ENCODE assay signal across 8 mouse cellular contexts in genomic region chr9:65347112-65347850, GRCm38 (mm10). TPM values are rescaled to one million over a fixed set of nuclear protein-coding genes. Genes with fewer than 3 reads are reported as not detected.
A peak's percentile ranks its signal among the peaks of the same experiment; 100 is the strongest.
DNase-seq lines count a peak whose midpoint lies in the region; ATAC-seq and TF ChIP-seq lines count a peak whose summit lies in the region.

No protein-coding gene starts in this region.

- H3K4me1 ChIP-seq in lung, postnatal 0 days (ENCODE audit: insufficient read depth, low read depth, low read length) = peaks cover 10% of the 10 kb centered on the region
- H3K4me1 ChIP-seq in embryonic facial prominence, embryonic 15.5 days = peaks cover 12% of the 10 kb centered on the region
- peaks cover 18% of the 10 kb centered on the region for H3K4me1 ChIP-seq in limb, embryonic 10.5 days

- peak; percentile 22 for DNase-seq in lung, postnatal 0 days (ENCODE audit: low spot score)
- DNase-seq in lung, postnatal 4 days = no peak
- DNase-seq in limb, embryonic 10.5 days (ENCODE audit: low spot score) = no peak
- peak; percentile 27 for DNase-seq in skeletal muscle tissue, adult 2 months (ENCODE audit: low read depth, low spot score)
- no peak for DNase-seq in right cerebral cortex, postnatal 4 days
- DNase-seq in natural killer cell, adult 2 months (ENCODE audit: low spot score in 2 of 2) = no peak
- DNase-seq in cerebellum, postnatal 10 days = no peak

- no peak for TF ChIP-seq CTCF in lung, postnatal 0 days (IDR thresholded peaks at IDR 0.05)

- ATAC-seq in lung, postnatal 0 days = no peak
- ATAC-seq in embryonic facial prominence, embryonic 15.5 days (ENCODE audit: insufficient number of reproducible peaks, low FRiP score, low TSS enrichment, low read depth) = no peak

- no peak for TF ChIP-seq EP300 in lung, postnatal 0 days (IDR thresholded peaks at IDR 0.05)

- H3K4me3 ChIP-seq in lung, postnatal 0 days (ENCODE audit: low read depth, low read length) = peak overlapping the region; percentile 93
- H3K4me3 ChIP-seq in embryonic facial prominence, embryonic 15.5 days (replicated peaks) = peak overlapping the region; percentile 96
- H3K4me3 ChIP-seq in limb, embryonic 10.5 days = peak overlapping the region; percentile 95

- no peaks in the 10 kb centered on the region for H3K27me3 ChIP-seq in lung, postnatal 0 days (replicated peaks; ENCODE audit: insufficient read depth, low read length)
- H3K27me3 ChIP-seq in embryonic facial prominence, embryonic 15.5 days = no peaks in the 10 kb centered on the region
- no peaks in the 10 kb centered on the region for H3K27me3 ChIP-seq in limb, embryonic 10.5 days (ENCODE audit: low read depth, poor library complexity, severe bottlenecking)

- peak overlapping the region; percentile 98 for H3K27ac ChIP-seq in lung, postnatal 0 days (ENCODE audit: low read length)
- peak overlapping the region; percentile 96 for H3K27ac ChIP-seq in embryonic facial prominence, embryonic 15.5 days (replicated peaks)
- H3K27ac ChIP-seq in limb, embryonic 10.5 days = peak overlapping the region; percentile 92

- no peaks in the 10 kb centered on the region for H3K36me3 ChIP-seq in lung, postnatal 0 days (ENCODE audit: insufficient read depth, low read length)
- no peaks in the 10 kb centered on the region for H3K36me3 ChIP-seq in embryonic facial prominence, embryonic 15.5 days
- no peaks in the 10 kb centered on the region for H3K36me3 ChIP-seq in limb, embryonic 10.5 days

- WGBS in lung, postnatal 0 days = 31% methylated on average over 8 of the region's 8 CpGs
- WGBS in embryonic facial prominence, embryonic 15.5 days = 38% methylated on average over 8 of the region's 8 CpGs
- WGBS in limb, embryonic 10.5 days = 48% methylated on average over 8 of the region's 8 CpGs

- peak overlapping the region; percentile 96 for H3K9ac ChIP-seq in lung, postnatal 0 days (replicated peaks; ENCODE audit: low read depth)
- peak overlapping the region; percentile 99 for H3K9ac ChIP-seq in embryonic facial prominence, embryonic 15.5 days

- H3K9me3 ChIP-seq in lung, postnatal 0 days (ENCODE audit: low read length) = no peaks in the 10 kb centered on the region
- no peaks in the 10 kb centered on the region for H3K9me3 ChIP-seq in embryonic facial prominence, embryonic 15.5 days (replicated peaks)
- 0 out of 2 replicates have a peak, but pooled peaks cover 2% of the 10 kb centered on the region for H3K9me3 ChIP-seq in limb, embryonic 10.5 days (replicated peaks)

- H3K4me2 ChIP-seq in lung, postnatal 0 days (replicated peaks; ENCODE audit: low read depth, low read length) = peak overlapping the region; percentile 91
- H3K4me2 ChIP-seq in embryonic facial prominence, embryonic 15.5 days (replicated peaks) = peak overlapping the region; percentile 85

RNA-seq across cellular contexts. Expression of gene Pdcd7, which starts 1.4 kb away (rescaled TPM):
- 8.6 and 8.7 TPM in 2 replicates for polyA plus RNA-seq in lung, postnatal 0 days (2015; fragmentation: Nextera tagmentation; extraction: Ambion mirVana)
- polyA plus RNA-seq in embryonic facial prominence, embryonic 15.5 days (2015; fragmentation: Nextera tagmentation; extraction: Ambion mirVana) = 10.9 and 11.4 TPM in 2 replicates
- 10.4 and 11.9 TPM in 2 replicates for polyA plus RNA-seq in limb, embryonic 10.5 days (2016; fragmentation: Nextera tagmentation; extraction: Ambion mirVana)

RNA-seq across cellular contexts. Expression of gene Ubap1l, which starts 13.6 kb away (rescaled TPM):
- 0.33 and 0.40 TPM in 2 replicates for polyA plus RNA-seq in lung, postnatal 0 days (2015; fragmentation: Nextera tagmentation; extraction: Ambion mirVana)
- polyA plus RNA-seq in embryonic facial prominence, embryonic 15.5 days (2015; fragmentation: Nextera tagmentation; extraction: Ambion mirVana) = 0.25 TPM in 1 of 2 replicates, not detected in the other
- polyA plus RNA-seq in limb, embryonic 10.5 days (2016; fragmentation: Nextera tagmentation; extraction: Ambion mirVana) = 0.30 and 0.38 TPM in 2 replicates

RNA-seq across cellular contexts. Expression of gene Kbtbd13, which starts 44.2 kb away (rescaled TPM):
- polyA plus RNA-seq in lung, postnatal 0 days (2015; fragmentation: Nextera tagmentation; extraction: Ambion mirVana) = 2.4 and 2.9 TPM in 2 replicates
- 1.2 and 1.5 TPM in 2 replicates for polyA plus RNA-seq in embryonic facial prominence, embryonic 15.5 days (2015; fragmentation: Nextera tagmentation; extraction: Ambion mirVana)
- 0.83 and 1.0 TPM in 2 replicates for polyA plus RNA-seq in limb, embryonic 10.5 days (2016; fragmentation: Nextera tagmentation; extraction: Ambion mirVana)

RNA-seq across cellular contexts. Expression of gene Rasl12, which starts 51.0 kb away (rescaled TPM):
- polyA plus RNA-seq in lung, postnatal 0 days (2015; fragmentation: Nextera tagmentation; extraction: Ambion mirVana) = 73.2 and 84.4 TPM in 2 replicates
- 8.6 and 8.7 TPM in 2 replicates for polyA plus RNA-seq in embryonic facial prominence, embryonic 15.5 days (2015; fragmentation: Nextera tagmentation; extraction: Ambion mirVana)
- polyA plus RNA-seq in limb, embryonic 10.5 days (2016; fragmentation: Nextera tagmentation; extraction: Ambion mirVana) = 5.8 and 8.2 TPM in 2 replicates

RNA-seq across cellular contexts. Expression of gene Clpx, which starts 53.2 kb away (rescaled TPM):
- polyA plus RNA-seq in lung, postnatal 0 days (2015; fragmentation: Nextera tagmentation; extraction: Ambion mirVana) = 38.8 and 43.5 TPM in 2 replicates
- 55.7 and 57.6 TPM in 2 replicates for polyA plus RNA-seq in embryonic facial prominence, embryonic 15.5 days (2015; fragmentation: Nextera tagmentation; extraction: Ambion mirVana)
- polyA plus RNA-seq in limb, embryonic 10.5 days (2016; fragmentation: Nextera tagmentation; extraction: Ambion mirVana) = 45.5 and 52.7 TPM in 2 replicates

Comparison
In these comparisons a context has a peak if more than half of its experiments do, and no peak if none do; other contexts are left out.
1. DNase-seq: peak in lung, postnatal 0 days (single experiment) and skeletal muscle tissue, adult 2 months (single experiment); none in lung, postnatal 4 days (0 of 2), limb, embryonic 10.5 days (single experiment), right cerebral cortex, postnatal 4 days (single experiment), natural killer cell, adult 2 months (0 of 2) and cerebellum, postnatal 10 days (0 of 2).
2. Peak in every context shown above with its lines, with median percentiles within 50 percentile points of each other: H3K27ac ChIP-seq and H3K4me3 ChIP-seq.